Mouse (Mus musculus) intestine, embryonic 15.5 days (tissue): Measurements from ENCODE around the gene Kcnn4. TPM values are rescaled to one million over a fixed set of nuclear protein-coding genes. Genes with fewer than 3 reads are reported as not detected.

Experiments used
- ATAC-seq: fragments of 200-750 bp; cut with Nextera tagmentation; 2 replicates; pipeline ENCODE4 v1.8.0; 2017; ENCODE audit warnings: moderate TSS enrichment, moderate library complexity
- H3K27ac ChIP-seq: fragments of 300-500 bp; sonication (generic); 2 replicates; pipeline ENCODE4 v1.5.1; 2015; ENCODE audit warnings: mild to moderate bottlenecking, inconsistent platforms
- H3K27me3 ChIP-seq: fragments of 300-500 bp; sonication (generic); replicated peaks from 2 replicates; pipeline ENCODE4 v1.6.1; 2015; ENCODE audit warnings: inconsistent platforms
- H3K36me3 ChIP-seq: fragments of 300-500 bp; sonication (generic); 2 replicates; pipeline ENCODE4 v1.6.1; 2015; ENCODE audit warnings: inconsistent platforms
- H3K4me1 ChIP-seq: fragments of 300-500 bp; sonication (generic); replicated peaks from 2 replicates; pipeline ENCODE4 v1.6.1; 2015; ENCODE audit warnings: inconsistent platforms
- H3K4me2 ChIP-seq: fragments of 300-500 bp; sonication (generic); replicated peaks from 2 replicates; pipeline ENCODE4 v1.6.1; 2015; ENCODE audit warnings: mild to moderate bottlenecking, inconsistent platforms
- H3K4me3 ChIP-seq: fragments of 300-500 bp; sonication (generic); replicated peaks from 2 replicates; pipeline ENCODE4 v1.5.1; 2015; ENCODE audit warnings: inconsistent platforms
- H3K9ac ChIP-seq: fragments of 300-500 bp; sonication (generic); 2 replicates; pipeline ENCODE4 v1.6.1; 2015; ENCODE audit warnings: inconsistent platforms
- H3K9me3 ChIP-seq: fragments of 300-500 bp; sonication (generic); 2 replicates; pipeline ENCODE4 v1.6.1; 2016; ENCODE audit warnings: inconsistent platforms
- WGBS: fragments of 180-500 bp; shearing (Covaris S2); methylation state at CpG from one replicate; pipeline ENCODE4 v1.1.7; 2015; 5-methylcytosine and 5-hydroxymethylcytosine counted together
- polyA plus RNA-seq: library from polyadenylated mRNA; unstranded; fragments of >200 nt; fragmentation: Nextera tagmentation; extraction: Ambion mirVana; gene quantifications from 2 replicates; pipeline ENCODE4 v1.2.1, GENCODE M21; 2015

Gene Kcnn4
- polyA plus RNA-seq, 1 experiment from 2014 or later, result 2.7 TPM

GRCm38 (mm10) chr7:24421648-24422047 is 51.6 kb downstream of the Kcnn4 start:
- no peaks in the 10 kb centered on the region for H3K27me3 ChIP-seq
- 76% methylated on average over 7 of the region's 7 CpGs for WGBS
- peaks cover 6% of the 10 kb centered on the region for H3K4me1 ChIP-seq
- no peak overlapping the region for H3K4me2 ChIP-seq
- no peak for ATAC-seq
- H3K36me3 ChIP-seq, result peaks cover 2% of the 10 kb centered on the region
- H3K9me3 ChIP-seq, result no peaks in the 10 kb centered on the region
- no peak overlapping the region for H3K27ac ChIP-seq
- no peak overlapping the region for H3K4me3 ChIP-seq
- no peak overlapping the region for H3K9ac ChIP-seq

GRCm38 (mm10) chr7:24422251-24422650 is 52.2 kb downstream of the Kcnn4 start:
- no peak for ATAC-seq
- Histone ChIP-seq H3K4me2 (no peak overlapping the region), H3K4me1 (peaks cover 6% of the 10 kb centered on the region), H3K9me3 (no peaks in the 10 kb centered on the region), H3K36me3 (peaks cover 2% of the 10 kb centered on the region), H3K27ac (no peak overlapping the region), H3K9ac (no peak overlapping the region), H3K4me3 (no peak overlapping the region), H3K27me3 (no peaks in the 10 kb centered on the region)
- 82% methylated on average over 8 of the region's 8 CpGs for WGBS

GRCm38 (mm10) chr7:24423107-24423763 is 53.2 kb downstream of the Kcnn4 start:
- WGBS, result 74% methylated on average over 15 of the region's 15 CpGs
- H3K36me3 ChIP-seq, result peaks cover 2% of the 10 kb centered on the region
- no peak overlapping the region for H3K4me2 ChIP-seq
- H3K27ac ChIP-seq, result no peak overlapping the region
- H3K4me3 ChIP-seq, result no peak overlapping the region
- H3K9me3 ChIP-seq, result no peaks in the 10 kb centered on the region
- peak; percentile 81 for ATAC-seq
- no peak overlapping the region for H3K9ac ChIP-seq
- H3K4me1 ChIP-seq, result peaks cover 6% of the 10 kb centered on the region
- no peaks in the 10 kb centered on the region for H3K27me3 ChIP-seq

- H3K27me3 ChIP-seq, result no peaks in the 10 kb centered on the region
- H3K4me3 ChIP-seq, result no peak overlapping the region
- 74% methylated on average over 12 of the region's 12 CpGs for WGBS
- peaks cover 6% of the 10 kb centered on the region for H3K4me1 ChIP-seq
- H3K36me3 ChIP-seq, result peaks cover 2% of the 10 kb centered on the region
- no peak overlapping the region for H3K27ac ChIP-seq
- no peak overlapping the region for H3K9ac ChIP-seq
- no peak for ATAC-seq
- H3K9me3 ChIP-seq, result no peaks in the 10 kb centered on the region
- no peak overlapping the region for H3K4me2 ChIP-seq
These were observed 54.1 kb downstream of the Kcnn4 start for GRCm38 (mm10) chr7:24423956-24424732.

GRCm38 (mm10) chr7:24425919-24426318 is 55.9 kb downstream of the Kcnn4 start:
- no peak overlapping the region for H3K9ac ChIP-seq
- H3K27me3 ChIP-seq, result no peaks in the 10 kb centered on the region
- WGBS, result 78% methylated on average over 9 of the region's 9 CpGs
- H3K4me2 ChIP-seq, result no peak overlapping the region
- peaks cover 6% of the 10 kb centered on the region for H3K4me1 ChIP-seq
- no peak overlapping the region for H3K27ac ChIP-seq
- no peaks in the 10 kb centered on the region for H3K9me3 ChIP-seq
- no peak for ATAC-seq
- H3K36me3 ChIP-seq, result no peaks in the 10 kb centered on the region
- no peak overlapping the region for H3K4me3 ChIP-seq

- H3K27ac ChIP-seq, result no peak overlapping the region
- no peak for ATAC-seq
- H3K4me3 ChIP-seq, result no peak overlapping the region
- H3K9me3 ChIP-seq, result no peaks in the 10 kb centered on the region
- H3K27me3 ChIP-seq, result peaks cover 4% of the 10 kb centered on the region; the same call in 1 of the 2 replicates
- no peak overlapping the region for H3K9ac ChIP-seq
- no peak overlapping the region for H3K4me2 ChIP-seq
- WGBS, result 94% methylated on average over 8 of the region's 8 CpGs
- peaks cover 6% of the 10 kb centered on the region for H3K4me1 ChIP-seq
- no peaks in the 10 kb centered on the region for H3K36me3 ChIP-seq
These were observed 57.1 kb downstream of the Kcnn4 start for GRCm38 (mm10) chr7:24427168-24427567.

- H3K4me3 ChIP-seq, result no peak overlapping the region
- H3K27me3 ChIP-seq, result peaks cover 15% of the 10 kb centered on the region
- ATAC-seq, result no peak
- no peaks in the 10 kb centered on the region for H3K9me3 ChIP-seq
- H3K4me1 ChIP-seq, result no peaks in the 10 kb centered on the region
- 88% methylated on average over 5 of the region's 5 CpGs for WGBS
- no peak overlapping the region for H3K27ac ChIP-seq
- no peak overlapping the region for H3K4me2 ChIP-seq
- H3K9ac ChIP-seq, result no peak overlapping the region
- no peaks in the 10 kb centered on the region for H3K36me3 ChIP-seq
These were observed 58.7 kb downstream of the Kcnn4 start for GRCm38 (mm10) chr7:24428725-24429124.

GRCm38 (mm10) chr7:24429413-24430112 is 59.5 kb downstream of the Kcnn4 start:
- no peak overlapping the region for H3K4me2 ChIP-seq
- H3K36me3 ChIP-seq, result no peaks in the 10 kb centered on the region
- no peak for ATAC-seq
- H3K4me3 ChIP-seq, result no peak overlapping the region
- peaks cover 15% of the 10 kb centered on the region for H3K27me3 ChIP-seq
- H3K9me3 ChIP-seq, result no peaks in the 10 kb centered on the region
- H3K4me1 ChIP-seq, result no peaks in the 10 kb centered on the region
- no peak overlapping the region for H3K27ac ChIP-seq
- no peak overlapping the region for H3K9ac ChIP-seq
- 73% methylated on average over 16 of the region's 16 CpGs for WGBS

- Histone ChIP-seq H3K27ac (no peak overlapping the region), H3K9ac (no peak overlapping the region), H3K4me3 (no peak overlapping the region), H3K36me3 (no peaks in the 10 kb centered on the region), H3K4me2 (no peak overlapping the region), H3K9me3 (no peaks in the 10 kb centered on the region), H3K4me1 (no peaks in the 10 kb centered on the region), H3K27me3 (peaks cover 15% of the 10 kb centered on the region)
- no peak for ATAC-seq
- 92% methylated on average over 15 of the region's 15 CpGs for WGBS
These were observed 60.7 kb downstream of the Kcnn4 start for GRCm38 (mm10) chr7:24430551-24431345.

GRCm38 (mm10) chr7:24431713-24432112 is 61.6 kb downstream of the Kcnn4 start:
- no peak overlapping the region for H3K9ac ChIP-seq
- 35% methylated on average over 11 of the region's 11 CpGs for WGBS
- ATAC-seq, result peak; percentile 24; the same call in 1 of the 2 replicates
- H3K4me1 ChIP-seq, result no peaks in the 10 kb centered on the region
- no peak overlapping the region for H3K4me3 ChIP-seq
- peaks cover 15% of the 10 kb centered on the region for H3K27me3 ChIP-seq
- H3K36me3 ChIP-seq, result no peaks in the 10 kb centered on the region
- H3K27ac ChIP-seq, result no peak overlapping the region
- H3K4me2 ChIP-seq, result 0 out of 2 replicates have a peak overlapping the region, but pooled peaks have one; percentile 14
- H3K9me3 ChIP-seq, result no peaks in the 10 kb centered on the region

- no peak for ATAC-seq
- 76% methylated on average over 5 of the region's 5 CpGs for WGBS
These were observed 65.2 kb downstream of the Kcnn4 start for GRCm38 (mm10) chr7:24435305-24435704.

More at GRCm38 (mm10) chr7:24435305-24435704, 65.2 kb downstream of the Kcnn4 start:
- Histone ChIP-seq H3K27me3 (peaks cover 15% of the 10 kb centered on the region), H3K27ac (no peak overlapping the region), H3K4me2 (no peak overlapping the region), H3K9me3 (no peaks in the 10 kb centered on the region), H3K36me3 (no peaks in the 10 kb centered on the region), H3K4me1 (no peaks in the 10 kb centered on the region), H3K4me3 (no peak overlapping the region), H3K9ac (no peak overlapping the region)
